Mouse (Mus musculus): Measurements from ENCODE around the gene Kcnq2. TPM values are rescaled to one million over a fixed set of nuclear protein-coding genes. Genes with fewer than 3 reads are reported as not detected.

Gene Kcnq2
- total RNA-seq, 1 experiment, result 4.6 TPM

- TF ChIP-seq CHD2 (IDR thresholded peaks at IDR 0.05; ENCODE audit: low read depth, low read length) (no peak), HCFC1 (IDR thresholded peaks at IDR 0.05; ENCODE audit: borderline replicate concordance, insufficient read depth, low read length) (no peak), ZC3H11A (IDR thresholded peaks at IDR 0.05; ENCODE audit: borderline replicate concordance, low read depth, low read length) (no peak), MAFK (IDR thresholded peaks at IDR 0.05; ENCODE audit: insufficient read depth, low read depth, low read length) (no peak), ZNF384 (IDR thresholded peaks at IDR 0.05; ENCODE audit: low read depth, low read length) (no peak)
- no peak for DNase-seq (ENCODE audit: low read depth, low spot score)
- Histone ChIP-seq H3K27ac (ENCODE audit: insufficient read depth, low read depth, low read length, poor library complexity, severe bottlenecking) (no peak overlapping the region), H3K4me3 (ENCODE audit: insufficient read depth in 1 of 2, low read depth in 1 of 2, low read length in 2 of 2, poor library complexity in 1 of 2, severe bottlenecking in 1 of 2) (no peak overlapping the region), H3K36me3 (ENCODE audit: control insufficient read depth, insufficient read depth, low read length, poor library complexity, severe bottlenecking) (no peaks in the 10 kb centered on the region), H3K9ac (ENCODE audit: insufficient read depth, low read depth, low read length, poor library complexity, severe bottlenecking) (no peak overlapping the region), H3K9me3 (ENCODE audit: control insufficient read depth, insufficient read depth, low read depth, low read length) (no peaks in the 10 kb centered on the region), H3K4me1 (ENCODE audit: control insufficient read depth in 2 of 2, insufficient read depth in 2 of 2, low read length in 2 of 2, poor library complexity in 1 of 2) (peaks cover 0 to 3% of the 10 kb centered on the region in 2 experiments; a peak in 1 of 4 replicates)
- in situ Hi-C loops (cut with MboI; ENCODE audit: low sequenced_read_pairs in 2 of 2, unreplicated experiment in 2 of 2), result no loop called here
Observed at GRCm38 (mm10) chr2:181142703-181143135, 7.6 kb upstream of the Kcnq2 start.

GRCm38 (mm10) chr2:181139641-181140193, 4.6 kb upstream of the Kcnq2 start:
- in situ Hi-C loops (cut with MboI; ENCODE audit: low sequenced_read_pairs in 2 of 2, unreplicated experiment in 2 of 2), result no loop called here
- TF ChIP-seq CHD2 (IDR thresholded peaks at IDR 0.05; ENCODE audit: low read depth, low read length) (no peak), MAFK (IDR thresholded peaks at IDR 0.05; ENCODE audit: insufficient read depth, low read depth, low read length) (no peak), ZNF384 (IDR thresholded peaks at IDR 0.05; ENCODE audit: low read depth, low read length) (no peak), HCFC1 (IDR thresholded peaks at IDR 0.05; ENCODE audit: borderline replicate concordance, insufficient read depth, low read length) (no peak), ZC3H11A (IDR thresholded peaks at IDR 0.05; ENCODE audit: borderline replicate concordance, low read depth, low read length) (no peak)
- no peaks in the 10 kb centered on the region for H3K4me1 ChIP-seq (ENCODE audit: control insufficient read depth in 2 of 2, insufficient read depth in 2 of 2, low read length in 2 of 2, poor library complexity in 1 of 2)
- H3K27ac ChIP-seq (ENCODE audit: insufficient read depth, low read depth, low read length, poor library complexity, severe bottlenecking), result no peak overlapping the region
- no peak overlapping the region for H3K9ac ChIP-seq (ENCODE audit: insufficient read depth, low read depth, low read length, poor library complexity, severe bottlenecking)
- no peak for DNase-seq (ENCODE audit: low read depth, low spot score)
- H3K4me3 ChIP-seq (ENCODE audit: insufficient read depth in 1 of 2, low read depth in 1 of 2, low read length in 2 of 2, poor library complexity in 1 of 2, severe bottlenecking in 1 of 2), result no peak overlapping the region
- no peaks in the 10 kb centered on the region for H3K36me3 ChIP-seq (ENCODE audit: control insufficient read depth, insufficient read depth, low read length, poor library complexity, severe bottlenecking)
- no peaks in the 10 kb centered on the region for H3K9me3 ChIP-seq (ENCODE audit: control insufficient read depth, insufficient read depth, low read depth, low read length)

DNA sequence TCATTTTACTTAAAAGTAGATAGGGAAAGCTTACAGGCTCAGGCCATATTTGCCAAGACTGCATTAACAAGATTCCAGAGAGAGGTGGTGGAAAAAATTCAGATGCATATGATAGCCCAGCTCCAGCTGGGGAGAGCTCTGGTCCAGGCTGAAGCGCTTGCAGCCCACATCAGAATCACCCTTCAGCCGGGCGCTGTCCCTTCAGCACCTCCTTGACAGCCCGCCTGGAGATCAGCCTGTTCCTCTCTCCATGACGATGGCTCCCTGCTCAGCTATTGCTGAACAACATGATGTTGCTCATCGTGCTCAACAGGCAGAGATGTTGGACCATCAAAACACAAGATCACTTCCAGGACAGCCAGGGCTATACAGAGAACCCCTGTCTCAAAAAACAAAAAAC, 1.8 kb upstream of the Kcnq2 start:
- H3K9me3 ChIP-seq (ENCODE audit: control insufficient read depth, insufficient read depth, low read depth, low read length), result no peaks in the 10 kb centered on the region

GRCm38 (mm10) chr2:181135446-181135818, 332 bp upstream of the Kcnq2 start:
- H3K4me1 ChIP-seq (ENCODE audit: control insufficient read depth in 2 of 2, insufficient read depth in 2 of 2, low read length in 2 of 2, poor library complexity in 1 of 2), result peaks cover 0 to 4% of the 10 kb centered on the region in 2 experiments; a peak in 1 of 4 replicates
- no peak overlapping the region for H3K9ac ChIP-seq (ENCODE audit: insufficient read depth, low read depth, low read length, poor library complexity, severe bottlenecking)
- H3K36me3 ChIP-seq (ENCODE audit: control insufficient read depth, insufficient read depth, low read length, poor library complexity, severe bottlenecking), result no peaks in the 10 kb centered on the region
- no peak overlapping the region for H3K27ac ChIP-seq (ENCODE audit: insufficient read depth, low read depth, low read length, poor library complexity, severe bottlenecking)
- in situ Hi-C loops (cut with MboI; ENCODE audit: low sequenced_read_pairs in 2 of 2, unreplicated experiment in 2 of 2), result no loop called here
- TF ChIP-seq ZNF384 (IDR thresholded peaks at IDR 0.05; ENCODE audit: low read depth, low read length) (no peak), HCFC1 (IDR thresholded peaks at IDR 0.05; ENCODE audit: borderline replicate concordance, insufficient read depth, low read length) (no peak), MAFK (IDR thresholded peaks at IDR 0.05; ENCODE audit: insufficient read depth, low read depth, low read length) (no peak), ZC3H11A (IDR thresholded peaks at IDR 0.05; ENCODE audit: borderline replicate concordance, low read depth, low read length) (no peak), CHD2 (IDR thresholded peaks at IDR 0.05; ENCODE audit: low read depth, low read length) (no peak)
- peak overlapping the region; percentile 88; a peak in 3 of 4 replicates for H3K4me3 ChIP-seq (ENCODE audit: insufficient read depth in 1 of 2, low read depth in 1 of 2, low read length in 2 of 2, poor library complexity in 1 of 2, severe bottlenecking in 1 of 2)
- no peak for DNase-seq (ENCODE audit: low read depth, low spot score)
- H3K9me3 ChIP-seq (ENCODE audit: control insufficient read depth, insufficient read depth, low read depth, low read length), result no peaks in the 10 kb centered on the region

More for the DNA sequence above, 1.8 kb upstream of the Kcnq2 start:
- no peak overlapping the region for H3K9ac ChIP-seq (ENCODE audit: insufficient read depth, low read depth, low read length, poor library complexity, severe bottlenecking)
- peaks cover 0 to 4% of the 10 kb centered on the region in 2 experiments; a peak in 1 of 4 replicates for H3K4me1 ChIP-seq (ENCODE audit: control insufficient read depth in 2 of 2, insufficient read depth in 2 of 2, low read length in 2 of 2, poor library complexity in 1 of 2)
- peak; percentile 47 for DNase-seq (ENCODE audit: low read depth, low spot score)
- in situ Hi-C loops (cut with MboI; ENCODE audit: low sequenced_read_pairs in 2 of 2, unreplicated experiment in 2 of 2), result no loop called here
- H3K27ac ChIP-seq (ENCODE audit: insufficient read depth, low read depth, low read length, poor library complexity, severe bottlenecking), result no peak overlapping the region
- no peak for TF ChIP-seq MAFK (IDR thresholded peaks at IDR 0.05; ENCODE audit: insufficient read depth, low read depth, low read length)
- TF ChIP-seq ZC3H11A (IDR thresholded peaks at IDR 0.05; ENCODE audit: borderline replicate concordance, low read depth, low read length), result no peak
- TF ChIP-seq ZNF384 (IDR thresholded peaks at IDR 0.05; ENCODE audit: low read depth, low read length), result no peak
- TF ChIP-seq HCFC1 (IDR thresholded peaks at IDR 0.05; ENCODE audit: borderline replicate concordance, insufficient read depth, low read length), result no peak
- TF ChIP-seq CHD2 (IDR thresholded peaks at IDR 0.05; ENCODE audit: low read depth, low read length), result no peak
- H3K4me3 ChIP-seq (ENCODE audit: insufficient read depth in 1 of 2, low read depth in 1 of 2, low read length in 2 of 2, poor library complexity in 1 of 2, severe bottlenecking in 1 of 2), result no peak overlapping the region
- H3K36me3 ChIP-seq (ENCODE audit: control insufficient read depth, insufficient read depth, low read length, poor library complexity, severe bottlenecking), result no peaks in the 10 kb centered on the region

Measured in ES-E14 (cell line).